Mouse (Mus musculus): ENCODE measurements at regions not wholly inside any gene's neighbourhood (a gene's known extent, or its start where the extent isn't known, plus 50 kb on each side); places are given as distances from the start of the nearest gene placed in this dataset.

- DNase-seq (ENCODE audit: low read depth, low spot score), result no peak
Measured at GRCm38 (mm10) chr6:99784285-99784684, 58.1 kb upstream of the Prok2 start.

GRCm38 (mm10) chr6:99782996-99783395, 56.8 kb upstream of the Prok2 start:
- DNase-seq (ENCODE audit: low read depth, low spot score), result no peak
